Mouse (Mus musculus): Measurements from ENCODE around the gene Nisch. TPM values are rescaled to one million over a fixed set of nuclear protein-coding genes. Genes with fewer than 3 reads are reported as not detected.

Gene Nisch
- polyA plus RNA-seq (2017; shearing (Covaris generic)), result 176 TPM

GRCm38 (mm10) chr14:31216846-31217245, at the start of gene Nisch:
Gene Nisch, minus strand, starts transcription at chr14:31216946.

DNA sequence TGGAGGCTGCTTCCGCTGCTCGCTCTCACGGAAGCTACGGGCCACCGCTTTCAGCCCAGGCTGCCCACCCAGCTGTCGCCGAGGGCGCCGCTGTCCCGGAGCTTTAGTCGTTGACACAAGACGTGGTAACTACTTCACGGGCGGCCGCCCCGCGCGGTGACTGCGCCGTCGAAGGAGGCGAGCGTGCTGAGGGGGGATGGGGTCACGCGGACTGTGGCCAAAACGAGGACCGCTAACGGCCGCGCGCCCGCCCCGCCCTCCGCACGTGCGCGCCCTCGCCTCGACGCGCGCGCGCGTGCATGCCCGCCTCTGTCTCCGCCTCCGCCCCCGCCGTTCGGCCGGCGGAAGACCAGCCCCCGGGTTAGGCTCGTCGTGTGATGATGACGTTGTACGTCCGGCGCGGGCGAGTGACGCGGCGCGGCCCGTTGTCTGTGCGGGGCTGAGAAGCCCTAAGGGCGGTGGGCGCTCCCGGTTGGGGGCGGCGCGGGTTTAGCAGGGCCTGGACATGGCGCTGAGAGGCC, 34.4 kb upstream of the Nisch start, which contains the start of the genes Phf7 and Bap1:
Gene Phf7 (minus strand): TSS at position 234 of the 521 bp plus-strand sequence.
Gene Bap1 (plus strand): TSS at position 367 of the 521 bp plus-strand sequence.

DNA sequence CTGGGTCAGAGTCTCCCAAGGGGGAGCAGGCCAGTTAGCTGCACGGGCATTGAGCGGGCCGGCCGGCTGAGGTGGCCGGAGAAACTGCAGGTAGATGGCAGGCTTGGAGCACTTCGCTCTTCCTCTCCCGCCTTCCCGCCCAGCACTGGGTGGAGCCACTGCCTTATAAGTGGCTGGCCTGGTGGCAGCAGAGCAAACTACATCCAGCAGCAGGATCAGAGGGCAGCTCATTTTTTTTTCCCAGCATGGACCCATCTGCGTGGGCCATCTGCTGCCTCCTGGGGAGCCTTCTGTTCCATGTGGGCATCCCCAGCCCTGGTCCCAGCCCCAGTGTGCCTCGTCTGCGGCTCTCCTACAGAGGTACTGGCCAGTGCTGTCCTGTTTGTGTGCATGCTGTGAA, 920 bp upstream of the Nisch start, which contains the start of gene Sema3g:
Gene Sema3g (plus strand): TSS at position 195 of the 400 bp plus-strand sequence.

GRCm38 (mm10) chr14:31208084-31208483, 8.7 kb downstream of the Nisch start, which contains the start of gene Tnnc1:
Gene Tnnc1, plus strand, starts transcription at chr14:31208312.

DNA sequence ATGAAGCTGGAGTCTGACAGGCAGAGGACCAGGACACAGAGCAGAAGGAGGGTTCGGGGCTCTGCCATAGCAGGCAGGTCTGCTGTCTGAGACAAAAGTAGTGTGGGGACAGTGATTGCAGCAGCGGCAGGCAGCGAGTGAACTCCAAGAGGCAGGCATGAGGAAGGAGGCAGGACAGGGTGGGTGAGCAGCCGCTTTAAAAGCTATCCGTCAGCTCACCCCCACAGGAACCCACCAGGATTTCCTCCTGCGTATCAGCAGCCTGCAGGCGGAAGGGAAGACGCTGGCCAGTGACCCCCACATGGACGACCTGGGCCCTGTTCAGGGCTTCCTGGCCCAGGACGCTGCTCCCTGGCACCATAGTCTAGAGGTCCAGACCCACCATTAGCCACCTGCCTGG, 48.3 kb downstream of the Nisch start, which contains the start of gene Stab1:
Gene Stab1 (minus strand): TSS at position 217 of the 400 bp plus-strand sequence.

GRCm38 (mm10) chr14:31130236-31131220, 86.2 kb downstream of the Nisch start, which contains the start of gene Nt5dc2:
Gene Nt5dc2, plus strand, starts transcription at chr14:31131053.

GRCm38 (mm10) chr14:31128826-31129219, 87.9 kb downstream of the Nisch start, which contains the start of gene Smim4:
Gene Smim4, minus strand, starts transcription at chr14:31128956.

Other genes with a start within 250 kb of the Nisch start
- gene Glt8d1, start 215.5 kb downstream of the Nisch start, polyA plus RNA-seq (2017; shearing (Covaris generic)), result 8.5 TPM
- 367 TPM for gene Spcs1, start 215.3 kb downstream of the Nisch start, polyA plus RNA-seq (2017; shearing (Covaris generic))
- 40.6 TPM for gene Pbrm1, start 197.8 kb downstream of the Nisch start, polyA plus RNA-seq (2017; shearing (Covaris generic))
- gene Gnl3, start 197.8 kb downstream of the Nisch start, polyA plus RNA-seq (2017; shearing (Covaris generic)), result 84.0 TPM
- gene Smim4, start 88.0 kb downstream of the Nisch start, polyA plus RNA-seq (2017; shearing (Covaris generic)), result 58.6 TPM
- gene Nt5dc2, start 85.9 kb downstream of the Nisch start, polyA plus RNA-seq (2017; shearing (Covaris generic)), result not detected
- 3.2 TPM for gene Stab1, start 48.3 kb downstream of the Nisch start, polyA plus RNA-seq (2017; shearing (Covaris generic))
- gene Tnnc1, start 8.6 kb downstream of the Nisch start, polyA plus RNA-seq (2017; shearing (Covaris generic)), result 0.42 TPM
- 0.07 TPM for gene Sema3g, start 914 bp upstream of the Nisch start, polyA plus RNA-seq (2017; shearing (Covaris generic))
- gene Phf7, start 34.4 kb upstream of the Nisch start, polyA plus RNA-seq (2017; shearing (Covaris generic)), result 12.3 TPM
- gene Bap1, start 34.5 kb upstream of the Nisch start, polyA plus RNA-seq (2017; shearing (Covaris generic)), result 90.5 TPM
- not detected for gene Dnah1, start 107.0 kb upstream of the Nisch start, polyA plus RNA-seq (2017; shearing (Covaris generic))
- 25.4 TPM for gene Capn7, start 119.7 kb upstream of the Nisch start, polyA plus RNA-seq (2017; shearing (Covaris generic))
- gene Sh3bp5, start 219.1 kb upstream of the Nisch start, polyA plus RNA-seq (2017; shearing (Covaris generic)), result 27.7 TPM